In the genomic region with DNA sequence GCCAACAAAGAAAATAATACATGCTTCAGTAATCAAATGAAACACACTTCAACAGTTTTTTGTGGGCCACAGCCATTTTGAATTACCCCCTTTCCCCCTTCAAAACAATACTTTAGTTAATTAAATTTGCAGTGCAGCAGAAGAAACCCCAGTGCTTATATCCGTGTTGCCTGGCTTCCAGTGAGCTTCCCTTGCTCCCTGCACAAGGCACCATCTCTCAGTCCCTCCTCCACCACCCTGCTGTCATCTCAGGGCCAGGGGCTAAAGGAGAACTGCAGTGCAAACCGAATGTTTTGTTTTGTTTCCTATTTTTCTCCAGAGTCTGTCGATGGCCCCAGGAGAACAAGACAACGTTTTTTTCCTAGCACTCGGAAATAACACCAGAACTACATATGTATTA, we compare ENCODE assay signal across 21 mouse cellular contexts.
DNase-seq lines count a peak whose midpoint lies in the region; ATAC-seq and TF ChIP-seq lines count a peak whose summit lies in the region.
"Had no signal": no experiment of that assay in that cellular context is flagged by ENCODE, and none has a peak within 500 bp of the region (broad histone marks: within the 10 kb centered on the region; RNA-seq: fewer than 3 reads in every experiment).

No protein-coding gene starts in this region.

- no peak overlapping the region for H3K4me3 ChIP-seq in forebrain, embryonic 12.5 days (replicated peaks)
- H3K4me3 ChIP-seq in forebrain, embryonic 16.5 days (replicated peaks; ENCODE audit: low read length): no peak overlapping the region
- no peak overlapping the region for H3K4me3 ChIP-seq in kidney, postnatal 0 days (replicated peaks; ENCODE audit: low read depth, low read length)
- H3K4me3 ChIP-seq in neural tube, embryonic 14.5 days (ENCODE audit: low read depth, low read length): no peak overlapping the region
- H3K4me3 ChIP-seq: embryonic facial prominence, embryonic 15.5 days; erythroblast, embryonic 14.5 days; heart, embryonic 13.5 days; hindbrain, embryonic 15.5 days had no signal

- peaks cover 5% of the 10 kb centered on the region; the same call in 1 of the 2 replicates for H3K4me1 ChIP-seq in forebrain, embryonic 12.5 days
- no peaks in the 10 kb centered on the region for H3K4me1 ChIP-seq in forebrain, embryonic 16.5 days (replicated peaks; ENCODE audit: control insufficient read depth, insufficient read depth, low read length)
- H3K4me1 ChIP-seq in kidney, postnatal 0 days (replicated peaks; ENCODE audit: insufficient read depth, low read length): peaks cover 5% of the 10 kb centered on the region; the same call in 1 of the 2 replicates
- no peaks in the 10 kb centered on the region for H3K4me1 ChIP-seq in neural tube, embryonic 14.5 days (ENCODE audit: control insufficient read depth, insufficient read depth, low read length)
- H3K4me1 ChIP-seq: embryonic facial prominence, embryonic 15.5 days; heart, embryonic 13.5 days had no signal

- no peaks in the 10 kb centered on the region for H3K9me3 ChIP-seq in forebrain, embryonic 12.5 days
- no peaks in the 10 kb centered on the region for H3K9me3 ChIP-seq in forebrain, embryonic 16.5 days (ENCODE audit: control insufficient read depth, low read length)
- H3K9me3 ChIP-seq in kidney, postnatal 0 days (replicated peaks; ENCODE audit: low read length): no peaks in the 10 kb centered on the region
- no peaks in the 10 kb centered on the region for H3K9me3 ChIP-seq in neural tube, embryonic 14.5 days (ENCODE audit: control insufficient read depth, low read length)
- H3K9me3 ChIP-seq: embryonic facial prominence, embryonic 15.5 days; heart, embryonic 13.5 days; hindbrain, embryonic 15.5 days had no signal

- ATAC-seq in forebrain, embryonic 12.5 days (ENCODE audit: low FRiP score): peak; percentile 66; the same call in 1 of the 2 replicates
- no peak; the same call in 1 of the 2 replicates for ATAC-seq in forebrain, embryonic 16.5 days
- ATAC-seq in kidney, postnatal 0 days (replicated peaks; ENCODE audit: low FRiP score, low read depth): no peak
- ATAC-seq in neural tube, embryonic 14.5 days (ENCODE audit: low read depth): peak; percentile 18; the same call in 1 of the 2 replicates
- ATAC-seq: activated CD4-positive, CD25-positive, alpha-beta regulatory T cell, adult 4 months; forebrain, embryonic 14.5 days; Patski had no signal

- H3K9ac ChIP-seq in forebrain, embryonic 12.5 days: no peak overlapping the region
- no peak overlapping the region for H3K9ac ChIP-seq in forebrain, embryonic 16.5 days (replicated peaks; ENCODE audit: low read depth, low read length)
- H3K9ac ChIP-seq in kidney, postnatal 0 days (ENCODE audit: low read depth, low read length): no peak overlapping the region
- H3K9ac ChIP-seq in neural tube, embryonic 14.5 days (replicated peaks; ENCODE audit: low read depth, low read length): no peak overlapping the region
- H3K9ac ChIP-seq: embryonic facial prominence, embryonic 15.5 days; heart, embryonic 13.5 days; hindbrain, embryonic 15.5 days had no signal

- WGBS in forebrain, embryonic 12.5 days: 27% methylated on average over 5 of the region's 5 CpGs
- 12% methylated on average over 5 of the region's 5 CpGs for WGBS in forebrain, embryonic 16.5 days
- 30% methylated on average over 5 of the region's 5 CpGs for WGBS in kidney, postnatal 0 days
- WGBS in neural tube, embryonic 14.5 days: 43% methylated on average over 5 of the region's 5 CpGs

- no peak overlapping the region for H3K27ac ChIP-seq in forebrain, embryonic 12.5 days
- no peak overlapping the region for H3K27ac ChIP-seq in forebrain, embryonic 16.5 days (ENCODE audit: low read length)
- no peak overlapping the region for H3K27ac ChIP-seq in kidney, postnatal 0 days
- H3K27ac ChIP-seq in neural tube, embryonic 14.5 days (ENCODE audit: low read depth, low read length): no peak overlapping the region
- H3K27ac ChIP-seq: embryonic facial prominence, embryonic 15.5 days; heart, embryonic 13.5 days; hindbrain, embryonic 15.5 days had no signal

- peak; percentile 4 for DNase-seq in kidney, postnatal 0 days (ENCODE audit: low spot score)
- no peak for DNase-seq in kidney, postnatal 14 days
- peak; percentile 61 for DNase-seq in retina, postnatal 1 day
- DNase-seq in gastrocnemius, postnatal 25 days: no peak
- DNase-seq: adrenal gland, postnatal 14 days; cerebellum, adult 18-20 months; cerebellum, adult 9-11 months; cerebellum, postnatal 36 days; gastrocnemius, postnatal 10 days; heart, postnatal 36 days had no signal

- no peaks in the 10 kb centered on the region for H3K36me3 ChIP-seq in forebrain, embryonic 12.5 days (replicated peaks)
- no peaks in the 10 kb centered on the region for H3K36me3 ChIP-seq in forebrain, embryonic 16.5 days (ENCODE audit: control insufficient read depth, insufficient read depth)
- H3K36me3 ChIP-seq in kidney, postnatal 0 days (ENCODE audit: insufficient read depth, low read length): no peaks in the 10 kb centered on the region
- no peaks in the 10 kb centered on the region for H3K36me3 ChIP-seq in neural tube, embryonic 14.5 days (ENCODE audit: control insufficient read depth, insufficient read depth, low read length)
- H3K36me3 ChIP-seq: embryonic facial prominence, embryonic 15.5 days; heart, embryonic 13.5 days; hindbrain, embryonic 15.5 days had no signal

- H3K4me2 ChIP-seq in forebrain, embryonic 12.5 days: no peak overlapping the region
- no peak overlapping the region for H3K4me2 ChIP-seq in forebrain, embryonic 16.5 days (ENCODE audit: low read length)
- no peak overlapping the region for H3K4me2 ChIP-seq in kidney, postnatal 0 days (ENCODE audit: low read length)
- H3K4me2 ChIP-seq in neural tube, embryonic 14.5 days (ENCODE audit: low read depth, low read length): no peak overlapping the region
- H3K4me2 ChIP-seq: embryonic facial prominence, embryonic 15.5 days; heart, embryonic 13.5 days; hindbrain, embryonic 15.5 days had no signal

- H3K27me3 ChIP-seq in forebrain, embryonic 12.5 days: no peaks in the 10 kb centered on the region
- H3K27me3 ChIP-seq in forebrain, embryonic 16.5 days (replicated peaks; ENCODE audit: control insufficient read depth, insufficient read depth, low read length): no peaks in the 10 kb centered on the region
- H3K27me3 ChIP-seq in kidney, postnatal 0 days (ENCODE audit: insufficient read depth, low read length): no peaks in the 10 kb centered on the region
- H3K27me3 ChIP-seq in neural tube, embryonic 14.5 days (ENCODE audit: control insufficient read depth, insufficient read depth, low read length): no peaks in the 10 kb centered on the region
- H3K27me3 ChIP-seq: CH12.LX; embryonic facial prominence, embryonic 15.5 days; heart, embryonic 13.5 days; hindbrain, embryonic 15.5 days; Patski had no signal

- TF ChIP-seq CTCF in kidney, postnatal 0 days (IDR thresholded peaks at IDR 0.05; ENCODE audit: low read depth): no peak

Comparison
In these comparisons a context has a peak if more than half of its experiments do, and no peak if none do; other contexts are left out.
1. ATAC-seq: peak in forebrain, embryonic 12.5 days (single experiment) and neural tube, embryonic 14.5 days (single experiment); none in forebrain, embryonic 16.5 days (single experiment) and kidney, postnatal 0 days (single experiment).
2. DNase-seq: peak in kidney, postnatal 0 days (single experiment) and retina, postnatal 1 day (single experiment); none in kidney, postnatal 14 days (single experiment) and gastrocnemius, postnatal 25 days (single experiment).